Mouse (Mus musculus) CH12.LX (cell line): ENCODE measurements at regions not wholly inside any gene's neighbourhood (a gene's known extent, or its start where the extent isn't known, plus 50 kb on each side); places are given as distances from the start of the nearest gene placed in this dataset.
"Not testable (repeated sequence)": the region's sequence is repeated elsewhere in the genome, so short reads cannot be mapped to it uniquely, and the experiment has no call there.

ENCODE experiments used
- DNase-seq: peaks from one replicate; pipeline ENCODE4 v3.0.0-alpha.2; 2013; ENCODE audit errors: extremely low read depth
- H3K27ac ChIP-seq: 2 replicates; pipeline ENCODE4 v1.5.1; 2012; ENCODE audit warnings: low read depth, mild to moderate bottlenecking, control low read depth, moderate library complexity; ENCODE audit not compliant: insufficient read depth
- H3K27me3 ChIP-seq: replicated peaks from 2 replicates; pipeline ENCODE3; 2012; ENCODE audit warnings: inconsistent platforms
- H3K36me3 ChIP-seq, 2 experiments: replicated peaks in 1 of 2; 2 replicates each; pipeline versions ENCODE3 to v1.6.1; 2012; ENCODE audit warnings: inconsistent platforms in 1 of 2, low read length in 1 of 2, mild to moderate bottlenecking in 1 of 2, mixed read lengths in 1 of 2, moderate library complexity in 1 of 2; ENCODE audit not compliant: control insufficient read depth in 1 of 2, insufficient read depth in 1 of 2
- H3K4me1 ChIP-seq, 2 experiments: 2 replicates each; pipeline ENCODE4 v1.6.1; 2012; ENCODE audit warnings: inconsistent platforms in 1 of 2, moderate library complexity in 1 of 2; ENCODE audit not compliant: insufficient read depth in 2 of 2, control insufficient read depth in 1 of 2
- H3K4me2 ChIP-seq: 2 replicates; pipeline ENCODE4 v1.6.1; 2012; ENCODE audit warnings: low read depth, mild to moderate bottlenecking, control low read depth; ENCODE audit not compliant: poor library complexity, insufficient read depth, severe bottlenecking
- H3K4me3 ChIP-seq, 3 experiments: fragments of 150-350 bp in 1 of 3; sonication (generic) in 1 of 3; replicated peaks in 1 of 3; 2 replicates each; pipeline versions ENCODE3 to v1.5.1; 2011 to 2012; ENCODE audit warnings: low read depth in 2 of 3, low read length in 2 of 3, mild to moderate bottlenecking in 2 of 3, moderate library complexity in 2 of 3, control low read depth in 1 of 3, improper control_type of control experiment in 1 of 3, inconsistent platforms in 1 of 3, mixed read lengths in 1 of 3; ENCODE audit not compliant: poor library complexity in 1 of 3
- H3K79me2 ChIP-seq: replicated peaks from 2 replicates; pipeline ENCODE4 v1.6.1; 2012; ENCODE audit warnings: mild to moderate bottlenecking, moderate library complexity; ENCODE audit not compliant: control insufficient read depth, poor library complexity, insufficient read depth, severe bottlenecking; ENCODE audit errors: extremely low read depth
- H3K9ac ChIP-seq: 2 replicates; pipeline ENCODE4 v1.6.1; 2012; ENCODE audit warnings: low read depth, mild to moderate bottlenecking, control low read depth, moderate library complexity; ENCODE audit not compliant: insufficient read depth
- H3K9me3 ChIP-seq: replicated peaks from 2 replicates; pipeline ENCODE3; 2012; ENCODE audit warnings: low read length, inconsistent platforms, mixed read lengths
- ELF1 ChIP-seq: IDR thresholded peaks from 2 replicates; pipeline ENCODE4 v1.6.1; 2014; ENCODE audit warnings: low read depth, mild to moderate bottlenecking, inconsistent platforms, low read length, improper control_type of control experiment
- EP300 ChIP-seq: IDR thresholded peaks from 2 replicates; pipeline ENCODE4 v1.6.1; 2011; ENCODE audit warnings: low read length, improper control_type of control experiment
- GABPA ChIP-seq: IDR thresholded peaks from 2 replicates; pipeline ENCODE4 v1.6.1; 2012; ENCODE audit warnings: low read depth, low read length, improper control_type of control experiment, inconsistent platforms; ENCODE audit not compliant: insufficient replicate concordance
- JUN ChIP-seq: IDR thresholded peaks from 2 replicates; pipeline ENCODE4 v1.6.1; 2011; ENCODE audit warnings: low read depth, mild to moderate bottlenecking, low read length, improper control_type of control experiment, moderate library complexity; ENCODE audit not compliant: insufficient read depth
- JUND ChIP-seq: conservative IDR thresholded peaks from 2 replicates; pipeline ENCODE4 v1.6.1; 2011; ENCODE audit warnings: low read depth, low read length, improper control_type of control experiment
- MAX ChIP-seq: IDR thresholded peaks from 2 replicates; pipeline ENCODE4 v1.6.1; 2011; ENCODE audit warnings: low read length, improper control_type of control experiment
- PAX5 ChIP-seq: IDR thresholded peaks from 2 replicates; pipeline ENCODE4 v1.6.1; 2012; ENCODE audit warnings: low read length, inconsistent platforms, mixed read lengths
- POLR2A ChIP-seq: IDR thresholded peaks from 2 replicates; pipeline ENCODE4 v1.6.1; 2011; ENCODE audit warnings: low read depth, mild to moderate bottlenecking, improper control_type of control experiment, low read length
- SIN3A ChIP-seq: IDR thresholded peaks from 2 replicates; pipeline ENCODE4 v1.6.1; 2012; ENCODE audit warnings: low read length, improper control_type of control experiment, inconsistent platforms
- TCF12 ChIP-seq: IDR thresholded peaks from 2 replicates; pipeline ENCODE4 v1.6.1; 2014; ENCODE audit warnings: low read depth, mild to moderate bottlenecking, inconsistent platforms, low read length, improper control_type of control experiment
- ZNF384 ChIP-seq: IDR thresholded peaks from 2 replicates; pipeline ENCODE4 v1.6.1; 2012; ENCODE audit warnings: low read depth, low read length, improper control_type of control experiment, inconsistent platforms
- dilution Hi-C: fragments of 300-500 bp; cut with MboI; formaldehyde crosslinking; loops from 2 replicates; pipeline ENCODE4 v1.14.3; 2020; ENCODE audit warnings: low sequenced_read_pairs; ENCODE audit not compliant: extremely low pct_unique_long_range_greater_than_20kb, extremely low pct_ligation_motif_present
- in situ Hi-C: fragments of 300-500 bp; cut with MboI; formaldehyde crosslinking; loops from 3 replicates; pipeline ENCODE4 v1.14.3; 2019; ENCODE audit warnings: low sequenced_read_pairs, low pct_ligation_motif_present, low pct_unique_long_range_greater_than_20kb, mixed read lengths

DNA sequence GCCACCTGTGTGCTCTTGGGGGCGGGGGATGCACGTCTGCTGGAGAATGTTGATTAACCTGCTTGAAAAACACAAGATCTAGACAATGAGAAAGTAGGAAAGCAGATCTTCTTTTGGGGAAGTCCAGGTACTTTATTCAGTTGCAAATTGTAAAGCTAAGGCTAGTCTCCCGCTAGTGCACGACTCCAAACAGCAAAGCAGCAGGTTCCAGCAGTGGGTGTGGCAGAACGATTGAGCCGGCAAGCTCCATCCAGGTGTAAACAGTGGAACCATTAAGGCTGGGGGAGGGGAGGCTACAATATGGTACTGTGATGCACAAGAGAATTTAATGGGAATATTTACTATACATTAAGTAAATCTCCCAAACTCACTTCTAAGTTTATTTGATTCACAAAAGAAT is 448.6 kb upstream of the Cobl start:
- H3K4me1 ChIP-seq, H3K79me2 ChIP-seq, DNase-seq: not testable (repeated sequence)

DNA sequence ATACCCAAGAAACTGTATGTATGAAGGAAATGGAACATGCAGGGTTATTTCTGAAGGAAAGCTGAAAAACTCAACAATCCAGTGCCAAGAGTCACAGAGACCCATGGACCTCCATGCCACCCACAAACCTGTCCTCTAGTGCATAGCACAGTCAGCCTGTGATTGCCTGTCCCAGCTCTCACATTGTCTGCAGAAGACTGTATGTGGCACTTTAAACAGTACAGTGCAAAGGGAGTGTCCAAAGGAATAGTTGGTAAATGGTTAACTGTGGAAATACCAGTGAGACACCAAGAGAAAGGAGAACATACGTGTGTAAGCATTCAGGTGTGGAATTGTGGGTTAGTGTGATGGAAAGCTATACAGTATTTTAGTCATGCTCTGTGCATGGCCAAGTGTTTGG is 409.0 kb upstream of the Cobl start:
- Histone ChIP-seq H3K27me3 (no peaks in the 10 kb centered on the region), H3K9me3 (peaks cover 43% of the 10 kb centered on the region), H3K4me1 (no peaks in the 10 kb centered on the region), H3K4me3 (no peak overlapping the region), H3K4me2 (no peak overlapping the region), H3K79me2 (no peaks in the 10 kb centered on the region), H3K9ac (no peak overlapping the region), H3K27ac (no peak overlapping the region), H3K36me3 (no peaks in the 10 kb centered on the region)
- TF ChIP-seq JUN: no peak
- TF ChIP-seq ELF1: no peak
- TF ChIP-seq SIN3A: no peak
- dilution Hi-C loops: no loop called here
- DNase-seq: no peak
- in situ Hi-C loops: no loop called here

More for the DNA sequence above, 448.6 kb upstream of the Cobl start:
- in situ Hi-C loops, H3K4me3 ChIP-seq, dilution Hi-C loops, H3K4me2 ChIP-seq, H3K27me3 ChIP-seq, H3K27ac ChIP-seq, H3K9ac ChIP-seq, H3K36me3 ChIP-seq: not testable (repeated sequence)
- peaks cover 50% of the 10 kb centered on the region for H3K9me3 ChIP-seq

DNA sequence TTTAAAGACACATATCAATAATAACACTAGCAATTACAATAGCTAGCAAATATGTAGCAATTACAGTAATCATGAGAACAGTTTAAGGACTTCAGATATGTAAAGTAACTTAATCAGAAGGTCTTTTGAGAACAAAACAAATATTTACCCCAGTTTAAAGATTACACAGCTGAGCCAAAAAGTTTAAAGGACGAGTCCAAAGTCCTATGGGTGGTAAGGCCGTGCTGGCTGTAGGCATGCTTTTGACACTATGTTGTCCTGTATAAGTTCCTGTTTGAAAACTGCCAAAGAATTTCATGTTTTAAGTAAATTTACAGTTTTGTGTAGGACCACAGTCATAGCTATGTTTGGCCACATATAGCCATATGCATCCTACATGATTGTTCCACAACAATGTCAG is 408.0 kb upstream of the Cobl start:
- Histone ChIP-seq H3K9ac (no peak overlapping the region), H3K4me2 (no peak overlapping the region), H3K4me1 (no peaks in the 10 kb centered on the region), H3K9me3 (peaks cover 43% of the 10 kb centered on the region), H3K36me3 (no peaks in the 10 kb centered on the region), H3K27me3 (no peaks in the 10 kb centered on the region), H3K4me3 (no peak overlapping the region), H3K27ac (no peak overlapping the region), H3K79me2 (no peaks in the 10 kb centered on the region)
- TF ChIP-seq GABPA (no peak), TCF12 (no peak), MAX (no peak), PAX5 (no peak), EP300 (no peak)
- dilution Hi-C loops (no loop called here), in situ Hi-C loops (no loop called here)
- DNase-seq: no peak

DNA sequence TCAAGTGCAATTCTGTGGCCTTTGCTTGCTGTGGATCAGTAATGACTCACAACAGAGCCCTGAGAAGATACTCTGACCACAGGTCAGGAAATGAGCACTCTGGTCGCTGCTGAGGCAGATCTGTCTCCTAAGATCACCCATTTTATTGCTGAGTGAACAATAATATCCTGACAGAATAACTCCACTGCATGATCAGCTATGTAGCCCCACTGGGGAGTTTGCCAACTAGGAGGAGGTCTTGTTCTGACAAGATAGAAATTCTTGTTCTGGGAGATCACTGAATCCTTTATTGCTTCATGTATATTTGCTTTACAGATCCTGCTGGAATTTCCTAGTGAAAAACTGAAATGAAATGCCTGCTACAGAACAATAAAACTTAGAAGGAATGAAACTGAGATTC is 407.6 kb upstream of the Cobl start:
- dilution Hi-C loops (no loop called here), in situ Hi-C loops (no loop called here)
- Histone ChIP-seq H3K4me1 (no peaks in the 10 kb centered on the region), H3K27ac (no peak overlapping the region), H3K4me3 (no peak overlapping the region), H3K9me3 (peaks cover 45% of the 10 kb centered on the region)
- TF ChIP-seq ZNF384 (no peak), PAX5 (no peak), JUND (no peak), POLR2A (no peak)
- TF ChIP-seq, all 38 proteins: peak for 0
- H3K9ac ChIP-seq: no peak overlapping the region
- H3K79me2 ChIP-seq: no peaks in the 10 kb centered on the region
- H3K4me2 ChIP-seq: no peak overlapping the region
- H3K36me3 ChIP-seq: no peaks in the 10 kb centered on the region
- H3K27me3 ChIP-seq: no peaks in the 10 kb centered on the region
- DNase-seq: no peak
